Mouse (Mus musculus) left cerebral cortex, postnatal 36 days (tissue): ENCODE results near the gene Arhgdig. TPM values are rescaled to one million over a fixed set of nuclear protein-coding genes. Genes with fewer than 3 reads are reported as not detected.
A peak's percentile ranks its signal among the peaks of the same experiment; 100 is the strongest.
"Not testable (repeated sequence)": the region's sequence is repeated elsewhere in the genome, so short reads cannot be mapped to it uniquely, and the experiment has no call there.

Experiments
- DNase-seq, 2 experiments: peaks; one replicate each; pipeline ENCODE4 v3.0.0; 2021 to 2022; ENCODE audit warnings: low spot score in 2 of 2, mixed read lengths in 1 of 2
- intact Hi-C: fragments of 180-260 bp; cut with DNase I; formaldehyde crosslinking; loops from one replicate; pipeline ENCODE4 v1.15.1; 2025
- total RNA-seq, 2 experiments: library from RNA; stranded (reverse); gene quantifications; 2 replicates each; pipeline ENCODE4 v1.2.3; 2021

Arhgdig gene
- total RNA-seq, 2 experiments from 2014 or later = 94.2 to 130 TPM

GRCm38 (mm10) chr17:26212681-26213080 is 5.1 kb upstream of the Arhgdig start:
- intact Hi-C loops = no loop called here
- no peak for DNase-seq

- intact Hi-C loops = no loop called here
- DNase-seq = no peak
These were observed 4.7 kb upstream of the Arhgdig start for GRCm38 (mm10) chr17:26212241-26212640.

GRCm38 (mm10) chr17:26206392-26206791 is 1.2 kb downstream of the Arhgdig start:
- DNase-seq = no peak
- intact Hi-C loops = no loop called here

- DNase-seq = no peak
- intact Hi-C loops = no loop called here
These were observed 2.8 kb downstream of the Arhgdig start for GRCm38 (mm10) chr17:26204766-26205165.

- intact Hi-C loops = no loop called here
- peak; percentile 75 to 82 for DNase-seq
These were observed 4.2 kb downstream of the Arhgdig start for GRCm38 (mm10) chr17:26203321-26203811.

- intact Hi-C loops = no loop called here
- peak; percentile 36 to 49 for DNase-seq
These were observed 4.8 kb downstream of the Arhgdig start, which contains the start of gene Rgs11 for GRCm38 (mm10) chr17:26202737-26203136. Gene Rgs11 (plus strand): TSS chr17:26202951.

GRCm38 (mm10) chr17:26201998-26202397 is 5.6 kb downstream of the Arhgdig start:
- intact Hi-C loops = no loop called here

GRCm38 (mm10) chr17:26200831-26201705 is 6.5 kb downstream of the Arhgdig start:
- intact Hi-C loops = no loop called here
- peak; percentile 30 to 55 for DNase-seq

More at GRCm38 (mm10) chr17:26201998-26202397, 5.6 kb downstream of the Arhgdig start:
- DNase-seq = no peak

GRCm38 (mm10) chr17:26198892-26199291 is 8.7 kb downstream of the Arhgdig start, which contains the start of gene Pdia2:
Gene Pdia2 (minus strand): TSS chr17:26199087.
- intact Hi-C loops = no loop called here

GRCm38 (mm10) chr17:26192481-26193190 is 14.9 kb downstream of the Arhgdig start:
- no peak for DNase-seq
- intact Hi-C loops = no loop called here

More at GRCm38 (mm10) chr17:26198892-26199291, 8.7 kb downstream of the Arhgdig start, which contains the start of gene Pdia2:
- no peak for DNase-seq

GRCm38 (mm10) chr17:26191486-26191885 is 16.1 kb downstream of the Arhgdig start:
- DNase-seq, intact Hi-C loops: not testable (repeated sequence)

GRCm38 (mm10) chr17:26188091-26188805 is 19.3 kb downstream of the Arhgdig start:
- DNase-seq = no peak
- intact Hi-C loops = no loop called here

GRCm38 (mm10) chr17:26187592-26187991 is 20.0 kb downstream of the Arhgdig start:
- intact Hi-C loops = no loop called here
- no peak for DNase-seq

- intact Hi-C loops = no loop called here
These were observed 26.4 kb downstream of the Arhgdig start for GRCm38 (mm10) chr17:26181179-26181578.

GRCm38 (mm10) chr17:26178611-26179010 is 29.0 kb downstream of the Arhgdig start:
- intact Hi-C loops = no loop called here
- no peak for DNase-seq

More at GRCm38 (mm10) chr17:26181179-26181578, 26.4 kb downstream of the Arhgdig start:
- DNase-seq = no peak

- intact Hi-C loops = not testable (repeated sequence)
These were observed 32.3 kb downstream of the Arhgdig start for GRCm38 (mm10) chr17:26175248-26175647.

GRCm38 (mm10) chr17:26168039-26168438 is 39.5 kb downstream of the Arhgdig start:
- intact Hi-C loops = no loop called here
- DNase-seq = no peak

More at GRCm38 (mm10) chr17:26175248-26175647, 32.3 kb downstream of the Arhgdig start:
- DNase-seq = not testable (repeated sequence)

- no peak for DNase-seq
- intact Hi-C loops = no loop called here
These were observed 44.9 kb downstream of the Arhgdig start for GRCm38 (mm10) chr17:26162736-26163135.

GRCm38 (mm10) chr17:26151886-26152630 is 55.5 kb downstream of the Arhgdig start:
- DNase-seq = no peak
- intact Hi-C loops = no loop called here
